Mouse (Mus musculus) left cerebral cortex, postnatal 10 days (tissue): ENCODE results near the gene Arhgap28. TPM values are rescaled to one million over a fixed set of nuclear protein-coding genes. Genes with fewer than 3 reads are reported as not detected.

Source experiments
- DNase-seq, 2 experiments: peaks; one replicate each; pipeline ENCODE4 v3.0.0; 2021 to 2022; ENCODE audit warnings: low spot score in 2 of 2, mixed read lengths in 1 of 2; ENCODE audit errors: extremely low spot score in 1 of 2
- intact Hi-C: fragments of 180-260 bp; cut with DNase I; formaldehyde crosslinking; loops from one replicate; pipeline ENCODE4 v1.15.1; 2025
- total RNA-seq, 2 experiments: library from RNA; stranded (reverse); gene quantifications; 2 replicates each; pipeline ENCODE4 v1.2.3; 2021

Arhgap28 gene
- 1 to 10 TPM; 1.8 to 2.0 TPM for total RNA-seq

GRCm38 (mm10) chr17:68003741-68004560, at the start of gene Arhgap28:
Gene Arhgap28 (minus strand): TSS chr17:68004120.
- intact Hi-C loops, result loop anchor here (10.0 kb wide), 1 partner anchor 151 kb away; no protein-coding TSS in a partner anchor

GRCm38 (mm10) chr17:68046341-68046675, 42.4 kb upstream of the Arhgap28 start:
- intact Hi-C loops, result no loop called here

More at GRCm38 (mm10) chr17:68003741-68004560, at the start of gene Arhgap28:
- DNase-seq, result peak; percentile 53 to 95

GRCm38 (mm10) chr17:68045655-68046340, 41.9 kb upstream of the Arhgap28 start:
- intact Hi-C loops, result no loop called here

More at GRCm38 (mm10) chr17:68046341-68046675, 42.4 kb upstream of the Arhgap28 start:
- no peak for DNase-seq

GRCm38 (mm10) chr17:68042377-68042776, 38.5 kb upstream of the Arhgap28 start:
- DNase-seq, result no peak
- intact Hi-C loops, result no loop called here

More at GRCm38 (mm10) chr17:68045655-68046340, 41.9 kb upstream of the Arhgap28 start:
- DNase-seq, result no peak

- intact Hi-C loops, result no loop called here
- DNase-seq, result no peak
These were observed 33.1 kb upstream of the Arhgap28 start for GRCm38 (mm10) chr17:68037011-68037410.

- DNase-seq, result no peak
- intact Hi-C loops, result no loop called here
These were observed 25.6 kb upstream of the Arhgap28 start for GRCm38 (mm10) chr17:68029495-68029894.

GRCm38 (mm10) chr17:68028519-68028918, 24.6 kb upstream of the Arhgap28 start:
- DNase-seq, result no peak
- intact Hi-C loops, result no loop called here

GRCm38 (mm10) chr17:68024327-68024726, 20.4 kb upstream of the Arhgap28 start:
- no peak for DNase-seq
- intact Hi-C loops, result no loop called here

GRCm38 (mm10) chr17:68019466-68020065, 15.6 kb upstream of the Arhgap28 start:
- intact Hi-C loops, result no loop called here
- no peak for DNase-seq

- intact Hi-C loops, result no loop called here
- DNase-seq, result no peak
These were observed 13.2 kb upstream of the Arhgap28 start for GRCm38 (mm10) chr17:68017095-68017494.

GRCm38 (mm10) chr17:68011606-68012005, 7.7 kb upstream of the Arhgap28 start:
- intact Hi-C loops, result no loop called here
- DNase-seq, result no peak

- DNase-seq, result no peak
- intact Hi-C loops, result no loop called here
These were observed 6.1 kb upstream of the Arhgap28 start for GRCm38 (mm10) chr17:68010041-68010440.

- intact Hi-C loops, result loop anchor here (10.0 kb wide), 1 partner anchor 150 kb away; no protein-coding TSS in a partner anchor
- DNase-seq, result no peak
These were observed 836 bp upstream of the Arhgap28 start for GRCm38 (mm10) chr17:68004581-68005330.

GRCm38 (mm10) chr17:68002608-68003595, 1.0 kb downstream of the Arhgap28 start:
- no peak for DNase-seq
- intact Hi-C loops, result loop anchor here (10.0 kb wide), 1 partner anchor 152 kb away; no protein-coding TSS in a partner anchor

- intact Hi-C loops, result loop anchor here (10.0 kb wide), 1 partner anchor 155 kb away; no protein-coding TSS in a partner anchor
- no peak for DNase-seq
These were observed 4.1 kb downstream of the Arhgap28 start for GRCm38 (mm10) chr17:67999801-68000200.

- no peak for DNase-seq
- intact Hi-C loops, result no loop called here
These were observed 7.2 kb downstream of the Arhgap28 start for GRCm38 (mm10) chr17:67996769-67997155.

- intact Hi-C loops, result no loop called here
- no peak for DNase-seq
These were observed 7.7 kb downstream of the Arhgap28 start for GRCm38 (mm10) chr17:67996097-67996768.
